Mouse (Mus musculus): ENCODE measurements around the gene Tmem262. TPM values are rescaled to one million over a fixed set of nuclear protein-coding genes. Genes with fewer than 3 reads are reported as not detected.
"Not testable (repeated sequence)": the region's sequence is repeated elsewhere in the genome, so short reads cannot be mapped to it uniquely, and the experiment has no call there.

Tmem262 gene
- not detected for total RNA-seq (2022)

GRCm38 (mm10) chr19:6079983-6080480 lies at the start of gene Tmem262:
Tmem262 (plus strand) TSS chr19:6080033.
- DNase-seq (ENCODE audit: low spot score in 2 of 2), result no peak

DNA sequence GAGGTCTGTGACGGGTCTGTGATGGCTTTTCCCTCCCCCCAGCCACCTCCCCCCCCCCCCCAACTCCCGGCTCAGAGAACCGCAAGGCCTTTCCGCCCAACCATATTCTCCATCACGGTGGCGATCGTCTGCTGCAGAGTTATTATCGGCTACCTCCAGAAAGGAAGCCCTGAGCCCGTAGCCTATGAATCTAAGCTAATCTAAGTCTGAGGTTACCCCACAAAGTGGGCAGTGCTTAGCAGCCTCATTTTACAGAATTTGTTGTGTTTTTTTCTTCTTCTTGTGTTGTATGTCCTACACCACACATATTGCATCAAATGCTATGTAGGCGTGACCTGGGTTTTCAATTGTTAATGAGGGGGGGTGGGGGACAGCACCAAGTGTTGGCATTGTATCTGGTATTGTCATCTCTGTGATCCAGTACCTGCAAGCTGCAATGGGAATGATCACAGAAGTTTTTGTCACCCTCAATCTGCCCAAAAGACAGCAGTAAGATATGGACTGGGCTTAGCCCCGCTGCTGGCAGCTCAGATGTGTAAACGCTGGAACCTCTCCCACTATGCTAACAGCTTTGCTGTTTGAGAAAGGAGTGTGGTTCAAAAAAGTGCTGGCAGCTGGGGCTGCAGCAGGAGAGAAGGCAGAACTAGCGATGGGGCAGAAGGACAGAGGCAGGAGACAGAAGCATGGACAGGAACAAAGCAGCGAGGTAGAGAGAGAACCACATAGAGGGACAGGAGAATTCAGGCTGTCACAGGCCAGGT lies 49.1 kb upstream of the Tmem262 start:
- no peak for DNase-seq (ENCODE audit: low spot score in 2 of 2)

- DNase-seq (ENCODE audit: low spot score in 2 of 2), result no peak
Measured at GRCm38 (mm10) chr19:6035966-6036585, 43.8 kb upstream of the Tmem262 start.

GRCm38 (mm10) chr19:6037695-6038094 lies 42.1 kb upstream of the Tmem262 start:
- DNase-seq (ENCODE audit: low spot score in 2 of 2), result no peak

DNA sequence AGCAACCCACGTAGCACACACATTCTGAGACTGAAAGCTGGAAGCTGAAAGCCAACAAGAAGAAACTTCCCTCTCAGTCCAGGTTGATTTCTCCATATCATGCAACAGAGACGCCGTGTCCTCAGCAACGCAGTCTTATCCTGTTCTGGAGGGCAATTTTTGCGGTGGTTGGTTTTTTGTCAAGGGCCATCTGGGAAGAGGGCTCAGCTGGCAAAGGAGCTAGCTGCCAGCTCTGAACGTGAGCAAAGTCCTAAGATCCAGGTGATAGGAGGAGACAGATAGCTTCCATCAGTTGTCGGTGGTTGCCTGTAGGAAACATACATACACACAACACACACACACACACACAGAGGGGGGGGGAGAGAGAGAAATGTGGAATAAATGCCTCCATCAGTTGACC lies 41.5 kb upstream of the Tmem262 start:
- no peak for DNase-seq (ENCODE audit: low spot score in 2 of 2)

- no peak for DNase-seq (ENCODE audit: low spot score in 2 of 2)
Measured at GRCm38 (mm10) chr19:6040002-6040401, 39.8 kb upstream of the Tmem262 start.

DNA sequence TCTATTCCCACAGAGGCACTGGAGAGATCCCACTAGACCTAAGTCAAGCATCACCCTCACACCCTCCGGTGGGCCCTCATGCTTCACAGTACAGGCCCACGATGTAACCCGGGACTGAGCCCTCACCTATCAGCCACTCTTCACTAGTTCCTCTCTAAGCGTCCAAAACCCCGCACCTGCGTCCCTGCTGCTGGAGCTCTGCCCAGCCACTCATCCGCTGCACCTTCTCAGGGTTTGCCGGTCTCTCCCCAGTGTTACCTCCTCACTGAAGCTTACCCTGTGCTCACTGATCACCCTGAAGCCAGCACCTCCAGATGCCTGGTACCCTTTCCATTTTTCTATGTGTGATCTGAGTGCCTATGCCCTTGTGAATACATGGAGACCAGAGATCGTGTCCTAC lies 37.5 kb upstream of the Tmem262 start:
- no peak for DNase-seq (ENCODE audit: low spot score in 2 of 2)

GRCm38 (mm10) chr19:6044102-6044501 lies 35.7 kb upstream of the Tmem262 start:
- not testable (repeated sequence) for DNase-seq (ENCODE audit: low spot score in 2 of 2)

DNA sequence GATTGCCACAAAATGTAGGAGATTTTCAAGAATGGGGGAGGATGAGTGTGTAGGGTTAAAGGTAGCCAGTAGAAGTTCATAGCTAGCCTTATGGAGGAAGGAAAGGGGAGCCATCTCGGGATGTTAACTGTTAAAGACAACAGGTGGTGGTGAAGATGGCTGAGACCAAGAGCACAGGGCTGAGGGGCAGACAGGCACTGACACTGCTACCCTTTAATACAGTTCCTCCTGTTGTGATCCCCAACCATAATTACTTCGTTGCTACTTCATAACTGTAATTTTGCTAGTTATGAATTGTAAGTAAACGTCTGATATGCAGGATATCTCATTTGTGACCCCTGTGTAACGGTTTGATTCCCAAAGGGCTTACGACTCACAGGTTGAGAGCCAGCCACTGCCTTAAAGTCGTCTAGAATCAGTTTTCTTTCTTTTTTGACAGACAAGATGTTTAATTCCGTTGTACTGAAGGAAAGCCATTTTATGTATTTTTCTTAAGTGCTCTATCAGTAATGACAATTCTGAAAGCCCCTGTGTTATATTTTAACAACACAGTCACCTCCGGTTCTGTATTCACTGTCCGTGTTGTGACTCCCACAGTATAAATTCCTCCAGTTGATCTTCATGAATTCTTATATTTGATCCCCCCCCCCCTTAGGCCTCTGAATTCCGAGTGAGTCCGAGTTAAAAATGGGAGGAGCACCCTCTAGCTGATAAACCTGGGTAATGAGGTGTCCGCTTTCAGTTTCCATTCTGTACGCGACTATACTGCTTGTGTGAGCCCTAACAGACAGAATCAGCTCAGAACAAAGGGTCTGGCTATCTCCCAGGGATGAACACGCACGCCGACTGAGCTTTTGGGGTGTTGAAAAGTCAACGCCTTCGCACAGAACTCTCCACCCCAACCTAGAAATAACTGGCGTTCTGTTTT lies 34.2 kb upstream of the Tmem262 start:
- DNase-seq (ENCODE audit: low spot score in 2 of 2), result no peak

DNA sequence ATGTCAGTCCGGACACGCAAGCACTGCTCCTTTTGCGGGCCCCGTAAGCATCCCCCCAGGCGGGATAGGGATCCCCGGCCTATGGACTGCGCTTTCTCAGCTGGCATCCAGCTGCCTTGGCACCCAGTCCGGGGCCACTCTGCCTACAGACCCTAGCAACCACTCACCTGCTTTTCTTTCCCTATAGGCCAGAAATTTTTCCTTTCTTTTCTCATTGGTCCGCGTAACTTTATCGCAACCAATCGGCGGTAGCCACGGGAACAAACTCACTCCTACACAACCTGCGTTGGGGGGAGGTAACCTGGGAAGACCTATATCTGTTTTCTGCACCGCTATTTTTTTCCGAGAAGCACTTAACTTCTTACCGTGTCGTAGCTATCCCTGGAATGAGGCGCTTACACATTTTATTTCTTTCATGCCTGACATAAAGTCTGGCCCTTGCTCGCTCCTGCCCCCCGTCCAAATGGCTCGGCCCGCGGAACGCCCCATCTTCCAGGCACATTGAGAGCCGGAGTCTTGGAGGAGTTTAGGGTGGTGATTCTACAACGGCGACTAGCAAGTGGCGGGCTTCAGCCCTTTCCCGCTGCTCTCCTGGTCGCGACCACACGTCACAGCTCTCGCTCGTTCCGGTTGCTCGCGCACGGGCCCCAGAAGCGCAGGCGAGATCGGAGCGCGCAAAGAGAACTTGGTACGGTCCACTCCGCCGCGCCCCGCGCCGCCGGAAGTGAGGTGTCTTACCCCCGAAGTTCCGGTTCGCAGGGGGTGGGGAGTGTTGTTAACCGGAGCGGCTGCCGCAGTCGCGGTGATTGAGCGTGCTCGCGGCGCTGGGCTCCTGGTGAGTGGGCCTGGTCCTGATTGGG lies 33.3 kb upstream of the Tmem262 start, which contains the start of gene Syvn1:
Gene Syvn1 (plus strand): TSS at position 283 of the 860 bp plus-strand sequence.
- peak; percentile 87 to 92 for DNase-seq (ENCODE audit: low spot score in 2 of 2)

- DNase-seq (ENCODE audit: low spot score in 2 of 2), result no peak
Measured at GRCm38 (mm10) chr19:6047154-6047898, 32.5 kb upstream of the Tmem262 start.

DNA sequence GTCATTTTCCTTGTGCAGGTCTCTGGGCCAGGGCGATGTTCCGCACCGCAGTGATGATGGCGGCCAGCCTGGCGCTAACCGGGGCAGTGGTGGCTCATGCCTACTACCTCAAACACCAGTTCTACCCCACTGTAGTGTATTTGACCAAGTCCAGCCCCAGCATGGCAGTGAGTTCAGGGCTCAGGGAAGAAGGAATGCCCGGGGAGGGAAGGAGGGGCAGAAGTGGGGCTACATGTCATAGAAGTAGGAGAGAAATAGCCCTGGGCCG lies 32.0 kb upstream of the Tmem262 start:
- DNase-seq (ENCODE audit: low spot score in 2 of 2), result no peak

DNA sequence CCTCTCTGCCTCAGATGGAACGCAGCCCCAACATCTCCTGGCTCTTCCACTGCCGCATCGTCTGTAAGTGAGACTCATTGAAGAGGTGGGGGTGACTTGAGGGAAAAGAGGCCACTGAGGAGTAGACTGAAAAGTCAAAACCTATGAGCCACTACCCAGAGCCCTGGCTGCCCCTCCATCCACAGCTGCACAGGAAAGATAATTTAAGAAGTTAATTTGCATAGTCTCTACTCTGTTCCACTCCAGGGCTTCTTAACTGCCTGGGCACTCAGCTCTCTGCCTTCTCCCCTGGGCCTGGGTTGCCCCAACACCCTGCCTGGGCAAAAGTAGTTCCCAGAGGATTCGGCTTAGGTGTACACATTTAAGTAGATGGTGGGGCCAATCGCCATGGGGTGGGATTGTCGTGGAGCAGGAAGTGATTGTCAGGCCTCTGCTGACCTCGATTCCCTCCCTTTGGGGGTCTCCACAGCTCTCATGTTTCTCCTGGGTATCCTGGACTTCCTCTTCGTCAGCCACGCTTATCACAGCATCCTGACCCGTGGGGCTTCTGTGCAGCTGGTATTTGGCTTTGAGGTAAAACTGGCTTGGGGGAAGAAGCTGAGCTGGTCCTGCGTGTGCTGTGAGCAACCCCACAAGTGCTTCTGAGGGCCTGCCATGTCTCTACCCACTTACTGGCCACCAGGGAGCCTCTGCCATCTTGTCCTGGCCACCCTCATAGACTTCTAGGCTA lies 31.0 kb upstream of the Tmem262 start:
- DNase-seq (ENCODE audit: low spot score in 2 of 2), result no peak

DNA sequence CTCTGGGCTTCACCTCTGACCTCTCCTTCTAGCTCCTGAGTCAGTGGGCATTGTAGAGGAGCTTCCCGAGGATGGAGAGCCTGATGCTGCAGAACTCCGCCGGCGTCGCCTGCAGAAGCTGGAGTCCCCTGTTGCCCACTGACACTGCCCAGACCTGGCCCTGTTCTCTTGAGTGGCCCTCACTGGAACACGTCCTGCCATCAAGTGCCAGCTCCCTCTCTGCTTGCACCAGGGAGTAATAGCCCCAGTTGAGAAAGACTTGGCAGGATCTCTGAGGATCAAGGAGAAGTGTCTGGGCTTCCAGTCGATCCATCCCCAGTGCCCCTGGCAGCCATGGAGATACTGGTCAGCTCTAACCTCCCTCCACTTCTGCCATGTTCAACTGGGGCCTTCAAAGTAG lies 27.3 kb upstream of the Tmem262 start:
- DNase-seq (ENCODE audit: low spot score in 2 of 2), result no peak

GRCm38 (mm10) chr19:6054296-6054695 lies 25.5 kb upstream of the Tmem262 start:
- DNase-seq (ENCODE audit: low spot score in 2 of 2), result no peak

- DNase-seq (ENCODE audit: low spot score in 2 of 2), result no peak
Measured at GRCm38 (mm10) chr19:6056696-6057095, 23.1 kb upstream of the Tmem262 start.

DNA sequence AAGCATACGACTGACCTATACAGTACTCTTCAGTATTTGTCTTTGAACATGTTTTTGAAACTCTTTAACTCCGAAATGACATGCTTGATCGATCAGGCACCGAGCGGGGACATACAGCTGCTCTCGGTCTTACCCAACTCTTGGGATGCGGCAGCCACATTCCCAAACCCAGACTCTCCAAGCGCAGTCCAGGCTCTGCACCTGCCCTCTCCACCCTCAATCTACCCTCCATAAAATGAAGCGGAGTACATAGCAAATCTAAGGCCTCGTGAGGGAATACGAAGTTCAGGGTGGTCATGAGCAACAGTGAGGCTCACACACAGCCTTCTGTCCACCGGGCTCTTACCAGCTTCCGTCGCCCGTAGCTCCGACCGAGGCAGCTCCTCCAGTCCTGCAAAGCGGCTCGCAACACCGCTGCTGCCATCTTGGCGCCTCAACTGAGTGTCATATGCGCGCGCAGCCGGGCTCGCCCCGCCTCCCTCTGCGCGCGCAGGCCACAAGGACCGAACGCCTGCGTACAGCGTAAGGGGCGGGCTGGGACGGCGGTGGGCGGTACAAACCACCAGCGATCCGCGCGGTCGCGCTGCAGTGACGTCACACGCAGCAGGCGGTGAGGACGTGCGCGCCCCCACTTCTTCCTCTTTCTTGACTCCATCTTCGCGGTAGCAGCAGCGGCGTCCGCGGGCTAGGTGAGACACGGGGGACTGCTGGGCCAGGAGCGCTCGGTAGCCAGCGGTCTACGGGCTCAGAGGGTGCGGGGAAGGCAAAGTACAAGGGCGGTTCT lies 22.3 kb upstream of the Tmem262 start, which contains the start of the genes Mrpl49 and Fau:
Gene Mrpl49 (minus strand): TSS at position 473 of the 784 bp plus-strand sequence.
Gene Fau (plus strand): TSS at position 532 of the 784 bp plus-strand sequence.
- peak; percentile 97 to 99 for DNase-seq (ENCODE audit: low spot score in 2 of 2)

GRCm38 (mm10) chr19:6058513-6058912 lies 21.3 kb upstream of the Tmem262 start:
- no peak for DNase-seq (ENCODE audit: low spot score in 2 of 2)

GRCm38 (mm10) chr19:6058966-6059365 lies 20.9 kb upstream of the Tmem262 start:
- no peak for DNase-seq (ENCODE audit: low spot score in 2 of 2)
